Mouse (Mus musculus) brown adipose tissue, adult 24 weeks (tissue): ENCODE data around the gene Npas2. TPM values are rescaled to one million over a fixed set of nuclear protein-coding genes. Genes with fewer than 3 reads are reported as not detected.

Source experiments
- H3K27ac ChIP-seq: fragments of 200-500 bp; replicated peaks from 2 replicates; pipeline ENCODE4 v1.5.1; 2012; ENCODE audit warnings: low read depth, mild to moderate bottlenecking, low read length
- H3K4me1 ChIP-seq: fragments of 200-500 bp; 2 replicates; pipeline ENCODE4 v1.6.1; 2012; ENCODE audit warnings: low read length, mixed read lengths; ENCODE audit not compliant: control insufficient read depth, insufficient read depth, insufficient read length
- H3K4me3 ChIP-seq: fragments of 200-500 bp; 2 replicates; pipeline ENCODE4 v1.5.1; 2012; ENCODE audit warnings: low read depth, mild to moderate bottlenecking, low read length, moderate library complexity; ENCODE audit not compliant: insufficient read depth
- polyA plus RNA-seq: library from polyadenylated mRNA; stranded (reverse); fragments of >200 nt; gene quantifications from 2 replicates; pipeline ENCODE4 v1.2.4, GENCODE M21; 2012; ENCODE audit not compliant: missing spikeins, insufficient read depth, insufficient read length

Gene Npas2
- polyA plus RNA-seq, 1 experiment = 0.95 TPM

- H3K27ac ChIP-seq = no peak overlapping the region
- peaks cover 6% of the 10 kb centered on the region; the same call in 1 of the 2 replicates for H3K4me1 ChIP-seq
- no peak overlapping the region for H3K4me3 ChIP-seq
These were observed 213.6 kb downstream of the Npas2 start for GRCm38 (mm10) chr1:39407108-39407507.

GRCm38 (mm10) chr1:39408123-39408522, 214.6 kb downstream of the Npas2 start:
- Histone ChIP-seq H3K27ac (no peak overlapping the region), H3K4me1 (peaks cover 6% of the 10 kb centered on the region; the same call in 1 of the 2 replicates), H3K4me3 (no peak overlapping the region)

GRCm38 (mm10) chr1:39408668-39409067, 215.1 kb downstream of the Npas2 start:
- Histone ChIP-seq H3K4me3 (no peak overlapping the region), H3K4me1 (peaks cover 6% of the 10 kb centered on the region; the same call in 1 of the 2 replicates), H3K27ac (no peak overlapping the region)

GRCm38 (mm10) chr1:39410085-39410821, 216.7 kb downstream of the Npas2 start:
- H3K4me1 ChIP-seq = peaks cover 6% of the 10 kb centered on the region; the same call in 1 of the 2 replicates
- H3K27ac ChIP-seq = no peak overlapping the region
- peak overlapping the region; percentile 3; the same call in 1 of the 2 replicates for H3K4me3 ChIP-seq

Other genes starting within 250 kb of the Npas2 start
- 62.3 and 101 TPM in 2 replicates for gene Pdcl3, start 208.1 kb upstream of the Npas2 start, polyA plus RNA-seq
- gene Rpl31, start 174.1 kb downstream of the Npas2 start, polyA plus RNA-seq = 322 and 591 TPM in 2 replicates